Mouse (Mus musculus): Measurements from ENCODE around the gene Siva1. TPM values are rescaled to one million over a fixed set of nuclear protein-coding genes. Genes with fewer than 3 reads are reported as not detected.
A peak's percentile ranks its signal among the peaks of the same experiment; 100 is the strongest.

The Siva1 gene
- polyA plus RNA-seq, 1 experiment from 2014 or later, result 207 TPM

GRCm38 (mm10) chr12:112677943-112678554, 33.6 kb downstream of the Siva1 start:
- Histone ChIP-seq H3K9me3 (no peaks in the 10 kb centered on the region), H3K4me1 (peaks cover 46% of the 10 kb centered on the region), H3K27me3 (ENCODE audit: insufficient read depth, poor library complexity, severe bottlenecking) (peaks cover 59% of the 10 kb centered on the region), H3K27ac (peak overlapping the region; percentile 89), H3K4me3 (peak overlapping the region; percentile 78), H3K36me3 (peaks cover 20% of the 10 kb centered on the region)
- no peak for DNase-seq (ENCODE audit: low spot score)
- WGBS, result 15% methylated on average over 19 of the region's 19 CpGs

GRCm38 (mm10) chr12:112678555-112679026, 34.1 kb downstream of the Siva1 start, which contains the start of gene Zbtb42:
TSS of gene Zbtb42 (plus strand) at chr12:112678828.
- peak; percentile 91 for DNase-seq (ENCODE audit: low spot score)
- Histone ChIP-seq H3K9me3 (no peaks in the 10 kb centered on the region), H3K27me3 (ENCODE audit: insufficient read depth, poor library complexity, severe bottlenecking) (peaks cover 65% of the 10 kb centered on the region), H3K4me3 (peak within 1 kb of the TSS; percentile 78), H3K36me3 (peaks cover 20% of the 10 kb centered on the region), H3K27ac (peak within 1 kb of the TSS; percentile 89), H3K4me1 (peaks cover 44% of the 10 kb centered on the region)
- under 1% methylated on average over 60 of the region's 60 CpGs for WGBS

GRCm38 (mm10) chr12:112679027-112679996, 34.8 kb downstream of the Siva1 start:
- H3K9me3 ChIP-seq, result no peaks in the 10 kb centered on the region
- peaks cover 71% of the 10 kb centered on the region for H3K27me3 ChIP-seq (ENCODE audit: insufficient read depth, poor library complexity, severe bottlenecking)
- H3K36me3 ChIP-seq, result peaks cover 20% of the 10 kb centered on the region
- 4% methylated on average over 86 of the region's 87 CpGs for WGBS
- H3K4me1 ChIP-seq, result peaks cover 48% of the 10 kb centered on the region
- peak overlapping the region; percentile 78 for H3K4me3 ChIP-seq
- no peak for DNase-seq (ENCODE audit: low spot score)
- H3K27ac ChIP-seq, result peak overlapping the region; percentile 89

- no peak for DNase-seq (ENCODE audit: low spot score)
- Histone ChIP-seq H3K36me3 (peaks cover 20% of the 10 kb centered on the region), H3K4me1 (peaks cover 22% of the 10 kb centered on the region), H3K9me3 (no peaks in the 10 kb centered on the region), H3K4me3 (no peak overlapping the region), H3K27me3 (ENCODE audit: insufficient read depth, poor library complexity, severe bottlenecking) (peaks cover 64% of the 10 kb centered on the region), H3K27ac (no peak overlapping the region)
- WGBS, result 66% methylated on average over 7 of the region's 7 CpGs
Observed at GRCm38 (mm10) chr12:112683351-112683750, 38.9 kb downstream of the Siva1 start.

GRCm38 (mm10) chr12:112688458-112688857, 44.0 kb downstream of the Siva1 start:
- Histone ChIP-seq H3K36me3 (no peaks in the 10 kb centered on the region; the same call in 1 of the 2 replicates), H3K9me3 (no peaks in the 10 kb centered on the region), H3K27me3 (ENCODE audit: insufficient read depth, poor library complexity, severe bottlenecking) (peaks cover 25% of the 10 kb centered on the region; the same call in 1 of the 2 replicates), H3K4me3 (no peak overlapping the region), H3K27ac (no peak overlapping the region), H3K4me1 (peaks cover 22% of the 10 kb centered on the region)
- no peak for DNase-seq (ENCODE audit: low spot score)
- WGBS, result 52% methylated on average over 15 of the region's 15 CpGs

GRCm38 (mm10) chr12:112693185-112694126, 49.0 kb downstream of the Siva1 start:
- Histone ChIP-seq H3K27ac (peak overlapping the region; percentile 96), H3K9me3 (no peaks in the 10 kb centered on the region), H3K4me3 (peak overlapping the region; percentile 72), H3K36me3 (no peaks in the 10 kb centered on the region), H3K4me1 (peaks cover 24% of the 10 kb centered on the region), H3K27me3 (ENCODE audit: insufficient read depth, poor library complexity, severe bottlenecking) (peaks cover 20% of the 10 kb centered on the region)
- whole genome bisulfite sequencing, result 4% methylated on average over 54 of the region's 54 CpGs
- DNase-seq (ENCODE audit: low spot score), result peak; percentile 97

GRCm38 (mm10) chr12:112694127-112694475, 49.6 kb downstream of the Siva1 start:
- no peaks in the 10 kb centered on the region for H3K36me3 ChIP-seq
- DNase-seq (ENCODE audit: low spot score), result no peak
- H3K9me3 ChIP-seq, result no peaks in the 10 kb centered on the region
- H3K4me1 ChIP-seq, result peaks cover 19% of the 10 kb centered on the region
- H3K27ac ChIP-seq, result peak overlapping the region; percentile 96
- WGBS, result 85% methylated on average over 10 of the region's 10 CpGs
- peak overlapping the region; percentile 72 for H3K4me3 ChIP-seq
- peaks cover 21% of the 10 kb centered on the region for H3K27me3 ChIP-seq (ENCODE audit: insufficient read depth, poor library complexity, severe bottlenecking)

- Histone ChIP-seq H3K36me3 (no peaks in the 10 kb centered on the region), H3K27me3 (ENCODE audit: insufficient read depth, poor library complexity, severe bottlenecking) (peaks cover 46% of the 10 kb centered on the region), H3K27ac (no peak overlapping the region), H3K4me1 (peaks cover 29% of the 10 kb centered on the region), H3K9me3 (no peaks in the 10 kb centered on the region), H3K4me3 (no peak overlapping the region)
- 82% methylated on average over 3 of the region's 3 CpGs for WGBS
- no peak for DNase-seq (ENCODE audit: low spot score)
Observed at GRCm38 (mm10) chr12:112696806-112697425, 52.4 kb downstream of the Siva1 start.

Small RNA genes within 50 kb of the gene (microRNA-seq; reads per million reads assigned to microRNA genes)
- 1.5 reads per million for gene Mir6939

Other genes starting within 250 kb of the Siva1 start
- gene A530016L24Rik, start 155.2 kb upstream of the Siva1 start, polyA plus RNA-seq (2016; fragmentation: Nextera tagmentation; extraction: Ambion mirVana), result 5.6 and 12.4 TPM in 2 replicates
- 1.2 and 1.5 TPM in 2 replicates for gene Tmem179, start 127.9 kb upstream of the Siva1 start, polyA plus RNA-seq (2016; fragmentation: Nextera tagmentation; extraction: Ambion mirVana)
- gene Inf2, start 55.9 kb upstream of the Siva1 start, polyA plus RNA-seq (2016; fragmentation: Nextera tagmentation; extraction: Ambion mirVana), result 3.5 and 5.6 TPM in 2 replicates
- 57.2 and 99.3 TPM in 2 replicates for gene Adssl1, start 24.6 kb upstream of the Siva1 start, polyA plus RNA-seq (2016; fragmentation: Nextera tagmentation; extraction: Ambion mirVana)
- 57.1 and 82.0 TPM in 2 replicates for gene Akt1, start 30.2 kb downstream of the Siva1 start, polyA plus RNA-seq (2016; fragmentation: Nextera tagmentation; extraction: Ambion mirVana)
- 3.9 and 4.3 TPM in 2 replicates for gene Zbtb42, start 34.1 kb downstream of the Siva1 start, polyA plus RNA-seq (2016; fragmentation: Nextera tagmentation; extraction: Ambion mirVana)
- gene Cep170b, start 75.8 kb downstream of the Siva1 start, polyA plus RNA-seq (2016; fragmentation: Nextera tagmentation; extraction: Ambion mirVana), result 3.9 and 6.6 TPM in 2 replicates
- 0.57 and 2.9 TPM in 2 replicates for gene Pld4, start 116.0 kb downstream of the Siva1 start, polyA plus RNA-seq (2016; fragmentation: Nextera tagmentation; extraction: Ambion mirVana)
- gene Ahnak2, start 158.0 kb downstream of the Siva1 start, polyA plus RNA-seq (2016; fragmentation: Nextera tagmentation; extraction: Ambion mirVana), result 0.53 and 0.71 TPM in 2 replicates
- 13.0 and 14.9 TPM in 2 replicates for gene Clba1, start 164.3 kb downstream of the Siva1 start, polyA plus RNA-seq (2016; fragmentation: Nextera tagmentation; extraction: Ambion mirVana)
- 66.5 and 98.2 TPM in 2 replicates for gene Cdca4, start 184.7 kb downstream of the Siva1 start, polyA plus RNA-seq (2016; fragmentation: Nextera tagmentation; extraction: Ambion mirVana)
- 0.11 TPM in 1 of 2 replicates, not detected in the other for gene Gpr132, start 223.5 kb downstream of the Siva1 start, polyA plus RNA-seq (2016; fragmentation: Nextera tagmentation; extraction: Ambion mirVana)

Data from heart, embryonic 10.5 days (tissue).